Mouse (Mus musculus) heart, adult 2 months (tissue): ENCODE measurements around the gene Sarm1. TPM values are rescaled to one million over a fixed set of nuclear protein-coding genes. Genes with fewer than 3 reads are reported as not detected.

Experiments used
- DNase-seq, 2 experiments: peaks; one replicate each; pipeline ENCODE4 v3.0.0; 2021
- H3K27ac ChIP-seq: fragments of 200-600 bp; 2 replicates; pipeline ENCODE4 v1.8.1; 2022
- H3K27me3 ChIP-seq: fragments of 200-500 bp; 2 replicates; pipeline ENCODE4 v1.6.1; 2012; ENCODE audit warnings: mild to moderate bottlenecking, low read length, inconsistent platforms, mixed read lengths; ENCODE audit not compliant: control insufficient read depth, insufficient read depth
- H3K36me3 ChIP-seq: fragments of 200-500 bp; 2 replicates; pipeline ENCODE4 v1.6.1; 2012; ENCODE audit warnings: low read length, inconsistent platforms; ENCODE audit not compliant: control insufficient read depth, insufficient read depth
- H3K4me1 ChIP-seq: fragments of 200-500 bp; 2 replicates; pipeline ENCODE4 v1.6.1; 2011; ENCODE audit warnings: low read length; ENCODE audit not compliant: control insufficient read depth, insufficient read depth
- H3K4me3 ChIP-seq: fragments of 200-600 bp; 2 replicates; pipeline ENCODE4 v1.8.1; 2022
- H3K79me2 ChIP-seq: fragments of 200-500 bp; replicated peaks from 2 replicates; pipeline ENCODE4 v1.6.1; 2012; ENCODE audit warnings: mild to moderate bottlenecking, inconsistent platforms, low read length, moderate library complexity, mixed read lengths; ENCODE audit not compliant: control insufficient read depth, insufficient read depth
- H3K9ac ChIP-seq: fragments of 200-500 bp; 2 replicates; pipeline ENCODE4 v1.6.1; 2012; ENCODE audit warnings: low read depth, mild to moderate bottlenecking, control low read depth, inconsistent platforms, low read length, mixed read lengths
- CTCF ChIP-seq: fragments of 200-600 bp; IDR thresholded peaks from 2 replicates; pipeline ENCODE4 v1.8.1; 2022; ENCODE audit warnings: antibody characterized with exemption, mild to moderate bottlenecking, moderate library complexity
- EP300 ChIP-seq: fragments of 200-500 bp; IDR thresholded peaks from 2 replicates; pipeline ENCODE4 v1.6.1; 2011; ENCODE audit warnings: low read depth, low read length, control low read depth; ENCODE audit not compliant: insufficient read depth
- POLR2A ChIP-seq: fragments of 200-500 bp; IDR thresholded peaks from 2 replicates; pipeline ENCODE4 v1.6.1; 2011; ENCODE audit warnings: mild to moderate bottlenecking, low read depth, low read length, control low read depth; ENCODE audit not compliant: insufficient read depth
- WGBS: fragments of 180-500 bp; shearing (Covaris S2); methylation state at CpG from one replicate; pipeline ENCODE4 v1.1.7; 2018; 5-methylcytosine and 5-hydroxymethylcytosine counted together
- intact Hi-C: fragments of 180-260 bp; cut with DNase I; formaldehyde crosslinking; loops from one replicate; pipeline ENCODE4 v1.15.1; 2025
- polyA plus RNA-seq: library from polyadenylated mRNA; depleted of rRNA; stranded (reverse); fragments of >200 nt; gene quantifications from 2 replicates; pipeline ENCODE4 v1.2.3, GENCODE M21; 2012
- total RNA-seq, 2 experiments: library from RNA; stranded (reverse); gene quantifications; 2 replicates each; pipeline ENCODE4 v1.2.3; 2021

Gene Sarm1
- total and polyA plus RNA-seq, 3 experiments, result 0.23 to 0.52 (median 0.45) TPM

- intact Hi-C loops, result no loop called here
Observed at GRCm38 (mm10) chr11:78502909-78503650, 5.5 kb upstream of the Sarm1 start, which contains the start of gene Sebox. Gene Sebox (plus strand): TSS chr11:78503447.

DNA sequence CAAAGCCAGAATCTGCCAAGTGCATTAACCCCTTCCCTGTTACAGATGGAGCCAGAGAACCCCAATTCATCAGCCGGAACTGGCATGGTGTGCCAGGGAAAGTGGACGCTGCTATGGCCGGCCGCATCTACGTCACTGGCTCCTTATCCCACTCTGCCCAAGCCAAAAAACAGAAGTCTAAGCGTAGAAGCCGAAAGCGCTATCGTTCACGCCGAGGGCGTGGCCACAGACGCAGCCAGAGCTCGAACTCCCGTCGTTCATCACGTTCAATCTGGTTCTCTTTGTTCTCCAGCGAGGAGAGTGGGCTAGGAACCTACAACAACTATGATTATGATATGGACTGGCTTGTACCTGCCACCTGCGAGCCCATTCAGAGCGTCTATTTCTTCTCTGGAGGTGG, 4.0 kb upstream of the Sarm1 start:
- TF ChIP-seq CTCF, result no peak
- Histone ChIP-seq H3K4me3 (no peak overlapping the region), H3K36me3 (no peaks in the 10 kb centered on the region), H3K4me1 (no peaks in the 10 kb centered on the region), H3K9ac (no peak overlapping the region), H3K79me2 (no peaks in the 10 kb centered on the region), H3K27me3 (peaks cover 6% of the 10 kb centered on the region), H3K27ac (no peak overlapping the region)
- DNase-seq, result no peak
- WGBS, result 74% methylated on average over 20 of the region's 20 CpGs
- intact Hi-C loops, result no loop called here

More at GRCm38 (mm10) chr11:78502909-78503650, 5.5 kb upstream of the Sarm1 start, which contains the start of gene Sebox:
- Histone ChIP-seq H3K27me3 (no peaks in the 10 kb centered on the region), H3K79me2 (no peaks in the 10 kb centered on the region), H3K4me3 (no peak within 1 kb of the TSS), H3K4me1 (no peaks in the 10 kb centered on the region), H3K27ac (no peak within 1 kb of the TSS), H3K36me3 (no peaks in the 10 kb centered on the region), H3K9ac (no peak within 1 kb of the TSS)
- 57% methylated on average over 7 of the region's 7 CpGs for WGBS
- no peak for TF ChIP-seq EP300
- TF ChIP-seq POLR2A, result no peak
- no peak for TF ChIP-seq CTCF
- no peak for DNase-seq

DNA sequence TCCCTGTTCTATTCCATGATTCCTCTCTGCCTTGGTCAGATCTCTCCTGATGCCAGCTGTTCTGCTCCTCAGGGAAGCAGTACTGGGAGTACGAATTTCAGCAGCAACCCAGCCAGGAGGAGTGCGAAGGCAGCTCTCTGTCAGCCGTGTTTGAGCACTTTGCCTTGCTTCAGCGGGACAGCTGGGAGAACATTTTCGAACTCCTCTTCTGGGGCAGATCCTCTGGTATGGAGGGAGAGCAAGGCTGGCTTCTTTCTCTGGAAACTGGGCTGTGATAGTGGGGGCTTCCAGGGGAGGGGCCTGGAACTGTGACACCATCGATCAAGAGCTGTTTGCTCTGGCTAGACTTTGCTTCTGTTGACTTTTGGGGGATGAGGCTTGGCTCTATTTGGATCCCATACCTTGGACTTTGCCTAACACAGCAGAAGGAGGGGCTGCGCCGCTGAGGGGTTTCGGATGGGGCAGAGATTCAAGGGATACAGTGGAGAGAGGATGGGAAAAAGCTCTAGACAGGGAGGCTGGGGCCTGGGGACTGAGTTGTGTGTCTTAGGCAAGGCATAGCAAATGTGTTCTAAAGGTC, 3.2 kb upstream of the Sarm1 start:
- TF ChIP-seq EP300 (no peak), POLR2A (no peak), CTCF (no peak)
- Histone ChIP-seq H3K4me3 (no peak overlapping the region), H3K36me3 (no peaks in the 10 kb centered on the region), H3K27me3 (peaks cover 6% of the 10 kb centered on the region), H3K79me2 (no peaks in the 10 kb centered on the region), H3K9ac (no peak overlapping the region), H3K4me1 (no peaks in the 10 kb centered on the region), H3K27ac (no peak overlapping the region)
- no peak for DNase-seq
- WGBS, result 69% methylated on average over 9 of the region's 9 CpGs
- intact Hi-C loops, result no loop called here

GRCm38 (mm10) chr11:78499543-78499942, 2.0 kb upstream of the Sarm1 start:
- no peaks in the 10 kb centered on the region for H3K79me2 ChIP-seq
- H3K27me3 ChIP-seq, result peaks cover 6% of the 10 kb centered on the region
- no peaks in the 10 kb centered on the region for H3K4me1 ChIP-seq
- H3K4me3 ChIP-seq, result no peak overlapping the region
- WGBS, result 45% methylated on average over 16 of the region's 16 CpGs
- H3K9ac ChIP-seq, result peak overlapping the region; percentile 27; the same call in 1 of the 2 replicates
- peak overlapping the region; percentile 51 for H3K27ac ChIP-seq
- DNase-seq, result no peak
- TF ChIP-seq POLR2A (no peak), CTCF (no peak), EP300 (no peak)
- no peaks in the 10 kb centered on the region for H3K36me3 ChIP-seq
- intact Hi-C loops, result no loop called here

- H3K27ac ChIP-seq, result peak within 1 kb of the TSS; percentile 51
- no peaks in the 10 kb centered on the region for H3K36me3 ChIP-seq
- H3K4me1 ChIP-seq, result no peaks in the 10 kb centered on the region
- 56% methylated on average over 7 of the region's 7 CpGs for WGBS
- no peaks in the 10 kb centered on the region for H3K79me2 ChIP-seq
- DNase-seq, result peak; percentile 55 to 58
- H3K9ac ChIP-seq, result peak within 1 kb of the TSS; percentile 27; the same call in 1 of the 2 replicates
- intact Hi-C loops, result no loop called here
- TF ChIP-seq CTCF (no peak), EP300 (0 out of 2 replicates have a peak, but pooled peaks have one; percentile 19), POLR2A (peak; percentile 57)
- H3K27me3 ChIP-seq, result peaks cover 6% of the 10 kb centered on the region
- H3K4me3 ChIP-seq, result peak within 1 kb of the TSS; percentile 54
Observed at GRCm38 (mm10) chr11:78499004-78499403, 1.4 kb upstream of the Sarm1 start, which contains the start of gene Vtn. Gene Vtn (plus strand): TSS chr11:78499091.

DNA sequence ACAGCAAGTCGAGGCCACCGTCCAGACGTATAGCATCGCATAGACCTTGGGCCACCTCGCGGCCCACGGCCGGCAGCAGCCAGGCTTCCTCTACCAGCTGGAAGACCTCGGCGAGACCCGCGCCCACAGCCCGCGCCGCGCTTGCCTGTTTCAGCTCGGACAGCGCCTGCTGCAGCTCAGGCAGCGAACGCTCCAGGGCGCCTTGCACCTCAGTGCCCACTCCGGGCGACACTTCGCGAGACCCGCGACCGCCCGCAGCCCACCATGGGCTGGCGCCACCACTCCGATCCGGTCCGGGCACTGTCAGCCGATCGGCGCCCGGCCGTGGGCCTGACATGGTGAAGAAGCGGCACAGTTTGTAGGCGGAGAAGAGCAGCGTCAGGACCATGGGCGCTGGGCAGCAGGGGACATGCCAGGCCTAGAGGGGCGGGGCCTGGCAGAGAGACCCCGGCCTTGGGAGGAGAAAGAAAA, 448 bp downstream of the Sarm1 start:
- intact Hi-C loops, result no loop called here
- Histone ChIP-seq H3K79me2 (no peaks in the 10 kb centered on the region), H3K27ac (no peak overlapping the region), H3K4me3 (peak overlapping the region; percentile 54), H3K36me3 (no peaks in the 10 kb centered on the region), H3K9ac (peak overlapping the region; percentile 47; the same call in 1 of the 2 replicates), H3K27me3 (peaks cover 7% of the 10 kb centered on the region), H3K4me1 (no peaks in the 10 kb centered on the region)
- 1% methylated on average over 44 of the region's 44 CpGs for WGBS
- peak; percentile 25 to 32 for DNase-seq
- no peak for TF ChIP-seq POLR2A
- TF ChIP-seq EP300, result no peak
- TF ChIP-seq CTCF, result no peak
